ENCODE assay signal across 13 mouse cellular contexts in genomic region chr16:5810986-5811653, GRCm38 (mm10).
DNase-seq lines count a peak whose midpoint lies in the region; ATAC-seq and TF ChIP-seq lines count a peak whose summit lies in the region.
"Had no signal": no experiment of that assay in that cellular context is flagged by ENCODE, and none has a peak within 500 bp of the region (broad histone marks: within the 10 kb centered on the region; RNA-seq: fewer than 3 reads in every experiment).

No protein-coding gene starts in this region.

- peaks cover 13% of the 10 kb centered on the region for H3K4me1 ChIP-seq in midbrain, embryonic 13.5 days (replicated peaks)
- peaks cover 14% of the 10 kb centered on the region for H3K4me1 ChIP-seq in midbrain, embryonic 10.5 days
- H3K4me1 ChIP-seq in neural tube, embryonic 14.5 days (ENCODE audit: control insufficient read depth, insufficient read depth, low read length) = no peaks in the 10 kb centered on the region; the same call in 1 of the 2 replicates
- no peaks in the 10 kb centered on the region for H3K4me1 ChIP-seq in lung, adult 2 months (ENCODE audit: control insufficient read depth, insufficient read depth, low read length)
- H3K4me1 ChIP-seq: lung, embryonic 15.5 days had no signal

- H3K4me2 ChIP-seq in midbrain, embryonic 13.5 days (replicated peaks) = no peak overlapping the region
- H3K4me2 ChIP-seq in neural tube, embryonic 14.5 days (ENCODE audit: low read depth, low read length) = no peak overlapping the region
- H3K4me2 ChIP-seq: lung, embryonic 15.5 days had no signal

- no peak overlapping the region for H3K27ac ChIP-seq in gastrocnemius, adult 2 months
- no peak overlapping the region for H3K27ac ChIP-seq in midbrain, embryonic 13.5 days
- no peak overlapping the region for H3K27ac ChIP-seq in midbrain, embryonic 10.5 days (replicated peaks)
- H3K27ac ChIP-seq in neural tube, embryonic 14.5 days (ENCODE audit: low read depth, low read length) = 0 out of 2 replicates have a peak overlapping the region, but pooled peaks have one; percentile 30
- H3K27ac ChIP-seq: layer of hippocampus, adult 2 months; lung, embryonic 15.5 days had no signal

- no peak overlapping the region for H3K4me3 ChIP-seq in gastrocnemius, adult 2 months
- H3K4me3 ChIP-seq in midbrain, embryonic 13.5 days (replicated peaks) = no peak overlapping the region
- H3K4me3 ChIP-seq in midbrain, embryonic 10.5 days = no peak overlapping the region
- no peak overlapping the region for H3K4me3 ChIP-seq in neural tube, embryonic 14.5 days (ENCODE audit: low read depth, low read length)
- H3K4me3 ChIP-seq in lung, adult 2 months (replicated peaks; ENCODE audit: extremely low read depth, low read depth, low read length) = no peak overlapping the region
- H3K4me3 ChIP-seq: erythroblast, embryonic 14.5 days; layer of hippocampus, adult 2 months; lung, embryonic 15.5 days had no signal

- WGBS in midbrain, embryonic 13.5 days = 47% methylated on average over 10 of the region's 10 CpGs
- 56% methylated on average over 10 of the region's 10 CpGs for WGBS in midbrain, embryonic 10.5 days
- 47% methylated on average over 10 of the region's 10 CpGs for WGBS in neural tube, embryonic 14.5 days
- 46% methylated on average over 10 of the region's 10 CpGs for WGBS in lung, adult 2 months

- no peak for TF ChIP-seq CTCF in gastrocnemius, adult 2 months (IDR thresholded peaks at IDR 0.05)
- TF ChIP-seq CTCF in lung, adult 2 months (IDR thresholded peaks at IDR 0.05; ENCODE audit: insufficient read depth, low read length) = no peak

- H3K9me3 ChIP-seq in midbrain, embryonic 13.5 days = no peaks in the 10 kb centered on the region
- no peaks in the 10 kb centered on the region for H3K9me3 ChIP-seq in midbrain, embryonic 10.5 days (replicated peaks)
- no peaks in the 10 kb centered on the region for H3K9me3 ChIP-seq in neural tube, embryonic 14.5 days (ENCODE audit: control insufficient read depth, low read length)
- H3K9me3 ChIP-seq: lung, embryonic 15.5 days had no signal

- peak; percentile 17 for DNase-seq in gastrocnemius, adult 2 months
- DNase-seq in gastrocnemius, postnatal 4 days (ENCODE audit: low spot score in 2 of 2) = no peak
- DNase-seq in midbrain, embryonic 10.5 days (ENCODE audit: low spot score) = no peak
- peak; percentile 64 to 66 for DNase-seq in cerebellum, postnatal 36 days
- DNase-seq in urinary bladder, adult 18-20 months (ENCODE audit: low spot score in 2 of 2) = no peak
- no peak for DNase-seq in lung, adult 2 months
- DNase-seq: adrenal gland, adult 2 months had no signal

- no peak overlapping the region for H3K9ac ChIP-seq in midbrain, embryonic 13.5 days (replicated peaks)
- no peak overlapping the region for H3K9ac ChIP-seq in neural tube, embryonic 14.5 days (replicated peaks; ENCODE audit: low read depth, low read length)
- H3K9ac ChIP-seq: lung, embryonic 15.5 days had no signal

- intact Hi-C loops in gastrocnemius, adult 2 months (cut with DNase I) = no loop called here

- H3K36me3 ChIP-seq in midbrain, embryonic 13.5 days = no peaks in the 10 kb centered on the region
- H3K36me3 ChIP-seq in midbrain, embryonic 10.5 days = no peaks in the 10 kb centered on the region
- no peaks in the 10 kb centered on the region for H3K36me3 ChIP-seq in neural tube, embryonic 14.5 days (ENCODE audit: control insufficient read depth, insufficient read depth, low read length)
- H3K36me3 ChIP-seq: lung, embryonic 15.5 days had no signal

- no peak for TF ChIP-seq POLR2A in lung, adult 2 months (IDR thresholded peaks at IDR 0.05; ENCODE audit: borderline replicate concordance, extremely low read depth, low read depth, low read length)

- H3K27me3 ChIP-seq in midbrain, embryonic 13.5 days = no peaks in the 10 kb centered on the region
- no peaks in the 10 kb centered on the region for H3K27me3 ChIP-seq in midbrain, embryonic 10.5 days (ENCODE audit: low read depth, poor library complexity, severe bottlenecking)
- H3K27me3 ChIP-seq in neural tube, embryonic 14.5 days (ENCODE audit: control insufficient read depth, insufficient read depth, low read length) = no peaks in the 10 kb centered on the region
- H3K27me3 ChIP-seq: lung, embryonic 15.5 days had no signal

- peak; percentile 74 for ATAC-seq in midbrain, embryonic 13.5 days
- ATAC-seq in neural tube, embryonic 14.5 days (ENCODE audit: low read depth) = peak; percentile 70
- ATAC-seq: intestine, embryonic 16.5 days had no signal

Comparison
In these comparisons a context has a peak if more than half of its experiments do, and no peak if none do; other contexts are left out.
1. DNase-seq: peak in gastrocnemius, adult 2 months (single experiment) and cerebellum, postnatal 36 days (2 of 2); none in gastrocnemius, postnatal 4 days (0 of 2), midbrain, embryonic 10.5 days (single experiment), urinary bladder, adult 18-20 months (0 of 2) and lung, adult 2 months (single experiment).